Mouse (Mus musculus) urinary bladder, postnatal 0 days (tissue): ENCODE results near the gene Exo1. TPM values are rescaled to one million over a fixed set of nuclear protein-coding genes. Genes with fewer than 3 reads are reported as not detected.

Experiments used
- polyA plus RNA-seq: library from polyadenylated mRNA; unstranded; fragments of >200 nt; fragmentation: Nextera tagmentation; extraction: Ambion mirVana; gene quantifications from 2 replicates; pipeline ENCODE4 v1.2.1, GENCODE M21; 2015

The Exo1 gene
- 7.8 and 13.6 TPM in 2 replicates for polyA plus RNA-seq

GRCm38 (mm10) chr1:175880453-175881296, at the start of gene Exo1:
Gene Exo1 (plus strand): TSS chr1:175880581.

GRCm38 (mm10) chr1:175920029-175920428, 39.6 kb downstream of the Exo1 start, which contains the start of gene Gm38100:
Gene Gm38100 (plus strand): TSS chr1:175920329.

Other genes with a start within 250 kb of the Exo1 start
- gene Opn3, start 187.8 kb upstream of the Exo1 start, polyA plus RNA-seq = 2.8 and 2.9 TPM in 2 replicates
- 1.1 and 1.9 TPM in 2 replicates for gene Chml, start 187.7 kb upstream of the Exo1 start, polyA plus RNA-seq
- gene Wdr64, start 182.0 kb upstream of the Exo1 start, polyA plus RNA-seq = not detected in 2 replicates
- not detected in 2 replicates for gene Gm38100, start 39.7 kb downstream of the Exo1 start, polyA plus RNA-seq
- 0.35 and 0.57 TPM in 2 replicates for gene Rbm8a2, start 98.5 kb downstream of the Exo1 start, polyA plus RNA-seq